Mouse (Mus musculus) hindbrain, embryonic 14.5 days (tissue): ENCODE data around the gene Rbmxl1. TPM values are rescaled to one million over a fixed set of nuclear protein-coding genes. Genes with fewer than 3 reads are reported as not detected.
"Not testable (repeated sequence)": the region's sequence is repeated elsewhere in the genome, so short reads cannot be mapped to it uniquely, and the experiment has no call there.

Experiments used
- ATAC-seq: fragments of 200-750 bp; cut with Nextera tagmentation; 2 replicates; pipeline ENCODE4 v1.8.0; 2017; ENCODE audit warnings: moderate number of reproducible peaks, mild to moderate bottlenecking, moderate TSS enrichment, moderate library complexity; ENCODE audit not compliant: low FRiP score
- DNase-seq: peaks from one replicate; pipeline ENCODE4 v3.0.0-alpha.2; 2015; ENCODE audit warnings: low spot score
- H3K27ac ChIP-seq: fragments of 300-500 bp; sonication (generic); 2 replicates; pipeline ENCODE4 v1.5.1; 2014; ENCODE audit warnings: mild to moderate bottlenecking, moderate library complexity
- H3K27me3 ChIP-seq: fragments of 300-500 bp; sonication (generic); 2 replicates; pipeline ENCODE4 v1.6.1; 2014; ENCODE audit warnings: mild to moderate bottlenecking, low read length, mixed read lengths; ENCODE audit not compliant: control insufficient read depth, insufficient read depth
- H3K36me3 ChIP-seq: fragments of 300-500 bp; sonication (generic); replicated peaks from 2 replicates; pipeline ENCODE4 v1.6.1; 2014; ENCODE audit not compliant: control insufficient read depth, insufficient read depth
- H3K4me1 ChIP-seq: fragments of 300-500 bp; sonication (generic); replicated peaks from 2 replicates; pipeline ENCODE4 v1.6.1; 2014; ENCODE audit warnings: antibody characterized with exemption, low read length, mixed read lengths; ENCODE audit not compliant: control insufficient read depth, insufficient read depth
- H3K4me2 ChIP-seq: fragments of 300-500 bp; sonication (generic); replicated peaks from 2 replicates; pipeline ENCODE4 v1.6.1; 2014; ENCODE audit warnings: mild to moderate bottlenecking, moderate library complexity
- H3K4me3 ChIP-seq: fragments of 300-500 bp; sonication (generic); replicated peaks from 2 replicates; pipeline ENCODE4 v1.5.1; 2014; ENCODE audit warnings: mild to moderate bottlenecking, low read length
- H3K9ac ChIP-seq: fragments of 300-500 bp; sonication (generic); 2 replicates; pipeline ENCODE4 v1.6.1; 2014
- H3K9me3 ChIP-seq: fragments of 300-500 bp; sonication (generic); 2 replicates; pipeline ENCODE4 v1.6.1; 2016; ENCODE audit warnings: low read length; ENCODE audit not compliant: control insufficient read depth
- WGBS: fragments of 180-500 bp; shearing (Covaris S2); extraction: QIAGEN DNeasy Blood & Tissue Kit; methylation state at CpG from one replicate; pipeline ENCODE4 v1.1.7; 2014; 5-methylcytosine and 5-hydroxymethylcytosine counted together
- polyA plus RNA-seq: library from polyadenylated mRNA; unstranded; fragments of >200 nt; fragmentation: Nextera tagmentation; extraction: Ambion mirVana; gene quantifications from 2 replicates; pipeline ENCODE4 v1.2.1, GENCODE M21; 2014

The Rbmxl1 gene
- polyA plus RNA-seq: 195 and 213 TPM in 2 replicates

- H3K27ac ChIP-seq: peak within 1 kb of the TSS; percentile 99
- H3K9me3 ChIP-seq: no peaks in the 10 kb centered on the region
- DNase-seq (peak; percentile 93), ATAC-seq (peak; percentile 94)
- peak within 1 kb of the TSS; percentile 93 for H3K4me3 ChIP-seq
- WGBS: under 1% methylated on average over 63 of the region's 70 CpGs
- H3K36me3 ChIP-seq: peaks cover 19% of the 10 kb centered on the region
- H3K27me3 ChIP-seq: no peaks in the 10 kb centered on the region
- H3K4me2 ChIP-seq: peak within 1 kb of the TSS; percentile 96
- H3K9ac ChIP-seq: peak within 1 kb of the TSS; percentile 95
- peaks cover 14% of the 10 kb centered on the region for H3K4me1 ChIP-seq
Observed at GRCm38 (mm10) chr8:78508719-78509272, at the start of gene Rbmxl1. Gene Rbmxl1 (minus strand): TSS chr8:78508898.

- H3K4me3 ChIP-seq: no peak overlapping the region
- peaks cover 23% of the 10 kb centered on the region for H3K4me1 ChIP-seq
- H3K9ac ChIP-seq: no peak overlapping the region
- ATAC-seq (peak; percentile 82), DNase-seq (no peak)
- no peaks in the 10 kb centered on the region for H3K36me3 ChIP-seq
- 13% methylated on average over 11 of the region's 11 CpGs for WGBS
- peak overlapping the region; percentile 1; the same call in 1 of the 2 replicates for H3K27ac ChIP-seq
- no peaks in the 10 kb centered on the region for H3K27me3 ChIP-seq
- H3K4me2 ChIP-seq: peak overlapping the region; percentile 21; the same call in 1 of the 2 replicates
- H3K9me3 ChIP-seq: no peaks in the 10 kb centered on the region
Observed at GRCm38 (mm10) chr8:78556773-78557434, 48.2 kb upstream of the Rbmxl1 start.

- Histone ChIP-seq H3K4me3 (no peak overlapping the region), H3K4me2 (no peak overlapping the region), H3K27ac (no peak overlapping the region), H3K4me1 (peaks cover 23% of the 10 kb centered on the region), H3K27me3 (no peaks in the 10 kb centered on the region), H3K9me3 (no peaks in the 10 kb centered on the region), H3K36me3 (no peaks in the 10 kb centered on the region), H3K9ac (no peak overlapping the region)
- no peak for ATAC-seq
- 90% methylated on average over 4 of the region's 4 CpGs for whole genome bisulfite sequencing
- DNase-seq: no peak
Observed at GRCm38 (mm10) chr8:78555817-78556216, 47.1 kb upstream of the Rbmxl1 start.

GRCm38 (mm10) chr8:78550752-78551134 is 42.0 kb upstream of the Rbmxl1 start:
- no peak overlapping the region for H3K27ac ChIP-seq
- no peak overlapping the region for H3K9ac ChIP-seq
- H3K4me2 ChIP-seq: no peak overlapping the region
- ATAC-seq: peak; percentile 31; the same call in 1 of the 2 replicates
- no peak for DNase-seq
- no peaks in the 10 kb centered on the region for H3K27me3 ChIP-seq
- H3K36me3 ChIP-seq: no peaks in the 10 kb centered on the region
- no peaks in the 10 kb centered on the region for H3K9me3 ChIP-seq
- H3K4me3 ChIP-seq: no peak overlapping the region
- H3K4me1 ChIP-seq: peaks cover 11% of the 10 kb centered on the region
- 26% methylated on average over 2 of the region's 2 CpGs for WGBS

- ATAC-seq (peak; percentile 76; the same call in 1 of the 2 replicates), DNase-seq (no peak)
- Histone ChIP-seq H3K4me3 (no peak overlapping the region), H3K27ac (no peak overlapping the region), H3K9ac (no peak overlapping the region), H3K27me3 (no peaks in the 10 kb centered on the region), H3K4me2 (no peak overlapping the region), H3K9me3 (no peaks in the 10 kb centered on the region), H3K36me3 (no peaks in the 10 kb centered on the region), H3K4me1 (peaks cover 11% of the 10 kb centered on the region)
- WGBS: 26% methylated on average over 10 of the region's 10 CpGs
Observed at GRCm38 (mm10) chr8:78549971-78550751, 41.5 kb upstream of the Rbmxl1 start.

- WGBS: 43% methylated on average over 6 of the region's 14 CpGs
- H3K36me3 ChIP-seq: not testable (repeated sequence)
Observed at GRCm38 (mm10) chr8:78545153-78545817, 36.6 kb upstream of the Rbmxl1 start.

GRCm38 (mm10) chr8:78544545-78544944 is 35.8 kb upstream of the Rbmxl1 start:
- H3K4me3 ChIP-seq: no peak overlapping the region
- H3K27ac ChIP-seq: no peak overlapping the region
- no peaks in the 10 kb centered on the region for H3K27me3 ChIP-seq
- DNase-seq: no peak
- no peak for ATAC-seq
- H3K36me3 ChIP-seq: peaks cover 7% of the 10 kb centered on the region; the same call in 1 of the 2 replicates
- no peaks in the 10 kb centered on the region; the same call in 1 of the 2 replicates for H3K4me1 ChIP-seq
- H3K9ac ChIP-seq: no peak overlapping the region
- 80% methylated on average over 2 of the region's 2 CpGs for WGBS
- no peak overlapping the region for H3K4me2 ChIP-seq
- no peaks in the 10 kb centered on the region for H3K9me3 ChIP-seq

More at GRCm38 (mm10) chr8:78545153-78545817, 36.6 kb upstream of the Rbmxl1 start:
- not testable (repeated sequence) for DNase-seq, H3K9ac ChIP-seq, H3K4me3 ChIP-seq, H3K9me3 ChIP-seq, H3K4me1 ChIP-seq, H3K27me3 ChIP-seq, ATAC-seq, H3K4me2 ChIP-seq, H3K27ac ChIP-seq

GRCm38 (mm10) chr8:78543621-78544020 is 34.9 kb upstream of the Rbmxl1 start:
- DNase-seq (no peak), ATAC-seq (no peak)
- H3K4me1 ChIP-seq: no peaks in the 10 kb centered on the region
- 7% methylated on average over 1 of the region's 1 CpGs for WGBS
- no peak overlapping the region for H3K4me2 ChIP-seq
- no peaks in the 10 kb centered on the region for H3K9me3 ChIP-seq
- no peak overlapping the region for H3K27ac ChIP-seq
- no peak overlapping the region for H3K9ac ChIP-seq
- H3K27me3 ChIP-seq: no peaks in the 10 kb centered on the region
- peaks cover 7% of the 10 kb centered on the region; the same call in 1 of the 2 replicates for H3K36me3 ChIP-seq
- no peak overlapping the region for H3K4me3 ChIP-seq

- H3K27me3 ChIP-seq, H3K27ac ChIP-seq, ATAC-seq, H3K9ac ChIP-seq, DNase-seq, H3K9me3 ChIP-seq, H3K36me3 ChIP-seq, H3K4me2 ChIP-seq, H3K4me1 ChIP-seq, H3K4me3 ChIP-seq: not testable (repeated sequence)
- 93% methylated on average over 3 of the region's 6 CpGs for WGBS
Observed at GRCm38 (mm10) chr8:78542670-78543069, 34.0 kb upstream of the Rbmxl1 start.
